Mouse (Mus musculus): ENCODE results near the gene Elmo3. TPM values are rescaled to one million over a fixed set of nuclear protein-coding genes. Genes with fewer than 3 reads are reported as not detected.

The Elmo3 gene
- polyA plus RNA-seq (2015; fragmentation: Nextera tagmentation; extraction: Ambion mirVana): 14.8 and 15.6 TPM in 2 replicates

DNA sequence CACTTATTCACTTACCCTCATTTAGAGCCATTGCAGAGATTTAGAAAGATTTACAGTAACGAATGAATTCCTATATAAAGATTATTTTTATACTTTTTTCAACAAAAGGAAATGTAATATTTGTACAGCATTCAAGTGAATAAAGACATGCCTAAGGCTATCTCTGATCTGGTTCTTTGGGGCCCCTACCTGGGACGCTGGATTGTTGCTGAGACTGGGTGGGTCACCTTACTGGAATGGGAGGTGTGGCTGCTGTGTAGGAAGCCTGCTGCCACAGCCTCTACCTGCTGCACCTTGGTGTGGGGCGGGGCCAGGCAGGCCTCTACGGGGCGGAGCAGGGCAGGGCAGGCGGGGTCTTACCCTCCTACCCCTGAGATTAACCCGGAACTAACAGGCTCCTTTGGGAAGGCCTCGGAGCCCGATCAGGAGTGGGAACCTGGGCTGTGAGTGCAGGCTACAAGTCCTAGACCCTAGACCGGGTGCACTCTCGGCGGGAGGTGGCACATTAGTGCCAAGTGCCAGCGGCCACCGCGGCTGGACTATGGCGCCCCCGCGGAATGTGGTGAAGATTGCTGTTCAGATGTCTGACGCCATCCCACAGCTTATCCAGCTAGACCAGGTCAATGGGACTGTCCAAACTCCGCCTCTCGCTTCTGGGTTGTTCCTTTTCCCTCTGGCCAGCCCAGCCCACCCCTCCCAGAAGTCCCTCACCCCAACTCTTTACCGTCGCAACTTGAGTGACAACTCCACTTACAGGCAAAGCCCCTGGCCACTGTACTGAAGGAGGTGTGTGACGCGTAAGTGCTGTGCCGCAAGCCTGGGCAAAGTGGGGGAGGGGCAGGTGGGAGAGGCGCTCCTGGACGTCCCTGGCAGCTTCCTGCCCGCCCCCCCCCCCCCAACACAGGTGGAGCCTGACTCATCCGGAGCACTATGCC lies at the start of gene Elmo3:
Gene Elmo3 (plus strand): TSS at position 391 of the 935 bp plus-strand sequence.
- WGBS: 6% methylated on average over 30 of the region's 30 CpGs
- Histone ChIP-seq H3K27ac (ENCODE audit: low read length) (peak within 1 kb of the TSS; percentile 92), H3K36me3 (ENCODE audit: control insufficient read depth, insufficient read depth, low read length) (peaks cover 36% of the 10 kb centered on the region), H3K4me2 (ENCODE audit: low read depth, low read length) (peak within 1 kb of the TSS; percentile 74), H3K4me1 (replicated peaks; ENCODE audit: control insufficient read depth, insufficient read depth, low read length) (peaks cover 23% of the 10 kb centered on the region), H3K4me3 (ENCODE audit: low read length) (peak within 1 kb of the TSS; percentile 52), H3K27me3 (ENCODE audit: control insufficient read depth, insufficient read depth, low read depth, low read length) (no peaks in the 10 kb centered on the region), H3K9ac (ENCODE audit: low read length) (peak within 1 kb of the TSS; percentile 69), H3K9me3 (ENCODE audit: control insufficient read depth, low read length) (no peaks in the 10 kb centered on the region)
- ATAC-seq (ENCODE audit: low read depth): peak; percentile 91

DNA sequence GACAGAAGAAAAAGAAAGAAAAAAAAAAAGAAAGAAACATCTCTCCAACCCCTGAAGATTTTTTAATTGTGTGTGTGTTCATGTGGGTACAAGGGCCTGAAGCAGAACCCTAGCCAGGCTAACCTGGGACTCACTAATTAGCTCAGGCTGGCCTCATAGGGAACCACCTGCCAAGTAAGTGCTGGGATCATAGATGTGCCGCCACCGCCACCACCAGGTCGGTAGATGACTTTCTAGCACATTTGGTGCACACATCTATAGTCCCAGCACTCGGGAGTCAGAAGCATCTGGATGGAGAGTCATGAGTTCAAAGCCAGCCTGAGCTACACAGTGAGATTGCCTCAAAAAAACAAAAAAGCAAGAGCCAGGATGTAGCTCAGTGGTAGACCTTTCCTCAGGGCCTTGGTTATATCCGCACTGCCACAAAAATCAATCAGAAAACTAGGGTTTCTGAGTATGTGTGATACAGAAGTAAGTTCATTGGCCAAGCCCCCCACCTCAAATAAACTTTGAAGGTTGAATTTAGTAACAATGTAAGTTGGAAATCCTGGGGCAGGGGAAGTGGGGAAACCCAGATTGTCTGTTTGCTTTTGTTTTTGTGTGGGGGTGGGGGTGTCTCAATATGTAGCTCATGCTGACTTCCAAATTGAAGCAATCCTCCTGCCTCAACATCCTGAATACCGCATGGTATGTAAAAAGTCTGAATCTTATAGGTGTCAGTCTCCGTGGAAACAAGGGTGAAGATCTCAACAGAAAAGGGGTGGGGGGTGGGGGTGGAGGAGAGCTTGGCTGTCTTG lies 47.9 kb upstream of the Elmo3 start:
- H3K27ac ChIP-seq (ENCODE audit: low read length): no peak overlapping the region
- no peak overlapping the region for H3K4me2 ChIP-seq (ENCODE audit: low read depth, low read length)
- H3K27me3 ChIP-seq (ENCODE audit: control insufficient read depth, insufficient read depth, low read depth, low read length): peaks cover 33% of the 10 kb centered on the region
- peaks cover 4% of the 10 kb centered on the region; the same call in 1 of the 2 replicates for H3K9me3 ChIP-seq (ENCODE audit: control insufficient read depth, low read length)
- peaks cover 9% of the 10 kb centered on the region for H3K36me3 ChIP-seq (ENCODE audit: control insufficient read depth, insufficient read depth, low read length)
- no peak overlapping the region for H3K4me3 ChIP-seq (ENCODE audit: low read length)
- peaks cover 32% of the 10 kb centered on the region for H3K4me1 ChIP-seq (replicated peaks; ENCODE audit: control insufficient read depth, insufficient read depth, low read length)
- no peak overlapping the region for H3K9ac ChIP-seq (ENCODE audit: low read length)
- 71% methylated on average over 7 of the region's 7 CpGs for WGBS
- ATAC-seq (ENCODE audit: low read depth): no peak

DNA sequence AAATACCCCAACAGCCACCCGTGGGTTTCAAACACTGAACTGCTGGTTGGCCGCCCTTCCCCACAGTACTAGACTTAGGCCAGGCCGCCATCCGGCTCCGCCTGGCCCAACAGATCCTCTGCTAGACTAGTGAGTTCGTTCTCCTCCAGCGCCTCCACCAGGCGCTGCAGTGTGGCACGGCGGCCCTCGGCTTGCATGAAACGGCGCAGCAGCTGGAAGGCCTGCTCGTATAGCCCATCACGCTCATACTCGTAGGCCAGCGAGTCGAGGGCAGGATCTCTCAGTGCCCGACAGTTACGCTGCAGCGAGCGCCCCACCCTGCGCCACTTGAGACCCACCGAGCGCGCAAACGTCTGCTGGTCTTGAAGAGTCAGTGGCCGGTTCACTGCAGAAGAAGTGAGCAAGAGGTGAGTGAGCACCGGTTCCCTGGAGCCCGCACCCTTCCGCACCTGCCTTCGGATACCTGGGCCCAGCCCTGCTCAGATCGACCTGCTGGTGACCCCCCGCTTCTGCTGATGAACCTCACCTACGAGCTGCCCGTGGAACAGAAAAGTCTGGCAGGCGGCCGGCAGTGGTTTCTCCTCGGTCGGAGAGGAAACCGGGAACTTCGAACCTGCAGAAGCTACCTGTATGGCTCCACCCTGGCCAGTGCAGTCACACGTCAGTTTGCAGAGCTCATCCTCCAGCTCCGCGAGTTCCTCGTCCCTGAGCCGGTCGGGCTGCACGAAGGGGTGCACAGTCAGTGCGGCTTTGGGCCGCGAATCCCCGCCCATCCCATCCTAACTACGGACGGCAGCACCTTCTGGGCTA lies 46.3 kb upstream of the Elmo3 start:
- Histone ChIP-seq H3K27ac (ENCODE audit: low read length) (no peak overlapping the region), H3K4me2 (ENCODE audit: low read depth, low read length) (peak overlapping the region; percentile 87), H3K9ac (ENCODE audit: low read length) (peak overlapping the region; percentile 43), H3K4me1 (replicated peaks; ENCODE audit: control insufficient read depth, insufficient read depth, low read length) (peaks cover 33% of the 10 kb centered on the region), H3K36me3 (ENCODE audit: control insufficient read depth, insufficient read depth, low read length) (no peaks in the 10 kb centered on the region), H3K27me3 (ENCODE audit: control insufficient read depth, insufficient read depth, low read depth, low read length) (peaks cover 33% of the 10 kb centered on the region), H3K9me3 (ENCODE audit: control insufficient read depth, low read length) (peaks cover 4% of the 10 kb centered on the region; the same call in 1 of the 2 replicates), H3K4me3 (ENCODE audit: low read length) (peak overlapping the region; percentile 49)
- no peak; the same call in 1 of the 2 replicates for ATAC-seq (ENCODE audit: low read depth)
- WGBS: 5% methylated on average over 55 of the region's 55 CpGs

DNA sequence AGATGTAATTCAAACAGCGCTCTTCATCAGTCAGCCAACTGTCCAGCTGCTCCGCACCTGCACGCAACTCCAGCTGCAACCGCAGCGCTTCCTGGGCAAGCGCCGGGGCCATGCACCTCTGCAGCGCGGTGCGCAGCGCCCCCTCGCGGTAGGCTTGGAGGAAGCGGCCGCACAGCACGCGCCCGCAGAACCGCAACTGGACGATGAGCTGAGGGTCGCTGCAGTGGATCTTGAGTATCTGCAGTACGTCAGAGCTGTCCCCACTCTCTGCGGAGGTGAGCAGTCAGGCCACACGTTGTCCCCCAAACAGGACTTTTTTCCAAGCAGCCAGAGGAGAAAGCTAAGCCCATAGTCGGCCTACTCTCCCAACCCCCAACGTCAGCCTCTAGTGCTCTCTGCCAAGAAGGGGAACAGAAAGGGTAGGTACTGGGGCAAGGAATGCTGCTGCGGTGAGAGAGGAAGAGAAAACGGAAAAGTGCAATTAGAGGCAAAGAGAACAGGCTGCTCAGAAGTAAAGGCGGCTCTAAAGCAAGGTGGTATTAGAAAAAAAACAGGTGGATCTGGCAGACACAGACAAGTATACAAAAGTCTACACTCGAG lies 45.6 kb upstream of the Elmo3 start:
- Histone ChIP-seq H3K36me3 (ENCODE audit: control insufficient read depth, insufficient read depth, low read length) (no peaks in the 10 kb centered on the region), H3K27me3 (ENCODE audit: control insufficient read depth, insufficient read depth, low read depth, low read length) (peaks cover 33% of the 10 kb centered on the region), H3K27ac (ENCODE audit: low read length) (no peak overlapping the region), H3K4me3 (ENCODE audit: low read length) (peak overlapping the region; percentile 49), H3K9ac (ENCODE audit: low read length) (peak overlapping the region; percentile 43), H3K9me3 (ENCODE audit: control insufficient read depth, low read length) (peaks cover 4% of the 10 kb centered on the region; the same call in 1 of the 2 replicates), H3K4me2 (ENCODE audit: low read depth, low read length) (peak overlapping the region; percentile 87), H3K4me1 (replicated peaks; ENCODE audit: control insufficient read depth, insufficient read depth, low read length) (peaks cover 33% of the 10 kb centered on the region)
- WGBS: 2% methylated on average over 30 of the region's 30 CpGs
- peak; percentile 39 for ATAC-seq (ENCODE audit: low read depth)

DNA sequence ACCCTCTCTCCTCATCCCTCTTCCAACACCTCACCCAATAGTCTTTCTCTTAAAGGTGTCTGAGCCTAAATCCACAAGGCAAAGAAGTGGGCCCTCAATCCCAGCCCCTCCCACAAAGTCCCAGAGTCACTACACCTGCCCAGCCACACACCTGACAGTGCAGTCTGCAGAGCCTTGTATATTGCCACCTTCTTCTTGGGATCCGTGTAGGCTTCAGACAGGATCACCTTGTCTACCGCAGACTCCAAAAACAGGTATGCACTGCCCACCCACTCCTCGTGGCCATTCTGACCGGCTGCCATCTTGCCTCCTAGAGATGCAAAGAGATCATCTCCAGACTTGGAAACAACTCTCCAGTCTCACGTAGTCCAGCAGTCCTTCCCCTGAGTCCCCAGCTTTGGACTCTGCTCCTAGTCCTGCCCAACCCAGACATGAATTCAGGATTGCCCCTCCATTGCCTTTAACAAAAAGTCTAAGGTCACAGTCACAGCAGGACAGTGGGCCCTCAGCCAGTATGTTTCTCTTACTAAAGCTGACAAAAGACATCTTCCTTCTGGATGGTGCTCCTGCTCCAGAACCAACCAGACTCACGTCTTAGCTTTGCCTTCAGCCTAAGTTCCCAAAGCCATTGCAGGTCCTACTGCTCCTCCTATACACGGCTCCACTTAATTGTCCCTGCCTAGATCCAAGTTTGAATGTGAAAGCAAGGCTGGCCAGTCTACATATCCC lies 44.9 kb upstream of the Elmo3 start:
- peaks cover 33% of the 10 kb centered on the region for H3K27me3 ChIP-seq (ENCODE audit: control insufficient read depth, insufficient read depth, low read depth, low read length)
- 57% methylated on average over 7 of the region's 7 CpGs for WGBS
- peak overlapping the region; percentile 10; the same call in 1 of the 2 replicates for H3K27ac ChIP-seq (ENCODE audit: low read length)
- peaks cover 4% of the 10 kb centered on the region; the same call in 1 of the 2 replicates for H3K9me3 ChIP-seq (ENCODE audit: control insufficient read depth, low read length)
- no peak overlapping the region for H3K9ac ChIP-seq (ENCODE audit: low read length)
- no peak for ATAC-seq (ENCODE audit: low read depth)
- H3K4me1 ChIP-seq (replicated peaks; ENCODE audit: control insufficient read depth, insufficient read depth, low read length): peaks cover 33% of the 10 kb centered on the region
- no peaks in the 10 kb centered on the region for H3K36me3 ChIP-seq (ENCODE audit: control insufficient read depth, insufficient read depth, low read length)
- H3K4me2 ChIP-seq (ENCODE audit: low read depth, low read length): no peak overlapping the region
- H3K4me3 ChIP-seq (ENCODE audit: low read length): no peak overlapping the region

DNA sequence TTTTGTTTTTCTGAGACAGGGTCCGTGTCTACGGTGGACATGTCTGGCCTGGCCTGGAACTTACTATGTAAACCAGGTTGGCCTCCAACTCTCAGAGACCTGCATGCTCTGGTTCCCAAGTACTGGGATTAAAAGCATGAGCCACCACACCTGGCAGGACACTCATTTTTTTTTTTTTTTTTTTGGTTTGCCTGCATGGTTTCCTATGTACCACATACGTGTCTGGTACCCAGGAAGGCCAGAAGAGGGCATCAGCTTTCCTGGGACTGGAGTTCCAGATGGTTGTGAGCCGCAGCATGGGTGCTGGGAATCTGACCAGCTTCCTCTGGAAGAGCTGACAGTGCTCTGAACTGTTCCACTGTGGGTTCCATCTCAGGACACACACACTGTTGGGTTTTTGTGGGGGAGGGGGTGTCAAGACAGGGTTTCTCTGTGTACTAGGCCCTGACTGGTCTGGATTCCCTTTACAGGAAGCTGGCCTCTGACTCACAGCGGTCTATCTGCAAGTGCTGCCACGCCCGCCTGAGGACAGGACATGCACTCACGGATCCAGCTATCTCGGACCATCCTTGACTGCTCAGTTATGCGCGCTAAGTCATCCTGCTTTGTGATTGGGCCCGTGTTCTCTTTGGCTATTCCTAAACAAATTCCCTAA lies 43.9 kb upstream of the Elmo3 start:
- no peak for ATAC-seq (ENCODE audit: low read depth)
- no peak overlapping the region for H3K27ac ChIP-seq (ENCODE audit: low read length)
- 85% methylated on average over 12 of the region's 12 CpGs for WGBS
- H3K27me3 ChIP-seq (ENCODE audit: control insufficient read depth, insufficient read depth, low read depth, low read length): peaks cover 33% of the 10 kb centered on the region
- H3K9me3 ChIP-seq (ENCODE audit: control insufficient read depth, low read length): peaks cover 4% of the 10 kb centered on the region; the same call in 1 of the 2 replicates
- H3K4me2 ChIP-seq (ENCODE audit: low read depth, low read length): no peak overlapping the region
- no peaks in the 10 kb centered on the region for H3K36me3 ChIP-seq (ENCODE audit: control insufficient read depth, insufficient read depth, low read length)
- H3K4me1 ChIP-seq (replicated peaks; ENCODE audit: control insufficient read depth, insufficient read depth, low read length): peaks cover 33% of the 10 kb centered on the region
- no peak overlapping the region for H3K4me3 ChIP-seq (ENCODE audit: low read length)
- no peak overlapping the region for H3K9ac ChIP-seq (ENCODE audit: low read length)

DNA sequence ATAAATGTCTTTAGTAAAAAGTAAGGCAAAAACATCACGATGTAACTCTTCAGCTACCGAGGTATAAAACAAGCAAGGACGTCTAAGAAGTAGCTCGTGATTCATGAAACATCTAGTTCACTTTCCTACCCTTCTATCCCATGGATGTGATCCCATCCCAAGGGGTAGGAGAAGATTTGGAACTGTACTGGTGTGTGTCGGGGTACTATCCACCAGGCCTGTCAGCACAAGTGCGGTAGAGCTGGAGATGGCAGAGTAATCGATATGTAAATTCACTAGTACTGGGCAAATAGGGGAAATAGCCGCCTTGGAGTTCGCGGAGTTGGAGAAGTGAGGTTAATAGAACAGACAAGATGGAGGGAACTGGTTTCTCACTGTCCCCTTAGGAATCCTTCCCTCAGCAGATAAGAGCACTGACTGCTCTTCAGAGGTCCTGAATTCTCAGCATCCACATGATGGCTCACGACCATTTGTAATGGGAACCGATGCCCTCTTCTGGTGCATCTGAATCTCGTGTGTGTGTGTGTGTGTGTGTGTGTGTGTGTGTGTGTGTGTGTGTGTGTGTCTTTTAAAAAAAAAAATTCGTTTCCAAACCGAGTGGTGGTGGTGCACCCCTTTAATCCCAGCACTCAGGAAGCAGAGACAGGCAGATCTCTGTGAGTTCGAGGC lies 42.0 kb upstream of the Elmo3 start:
- no peak overlapping the region for H3K27ac ChIP-seq (ENCODE audit: low read length)
- no peak overlapping the region for H3K9ac ChIP-seq (ENCODE audit: low read length)
- WGBS: 39% methylated on average over 16 of the region's 16 CpGs
- no peak for ATAC-seq (ENCODE audit: low read depth)
- H3K4me2 ChIP-seq (ENCODE audit: low read depth, low read length): peak overlapping the region; percentile 97
- H3K4me3 ChIP-seq (ENCODE audit: low read length): peak overlapping the region; percentile 83
- peaks cover 38% of the 10 kb centered on the region for H3K4me1 ChIP-seq (replicated peaks; ENCODE audit: control insufficient read depth, insufficient read depth, low read length)
- H3K9me3 ChIP-seq (ENCODE audit: control insufficient read depth, low read length): peaks cover 4% of the 10 kb centered on the region; the same call in 1 of the 2 replicates
- H3K36me3 ChIP-seq (ENCODE audit: control insufficient read depth, insufficient read depth, low read length): no peaks in the 10 kb centered on the region
- H3K27me3 ChIP-seq (ENCODE audit: control insufficient read depth, insufficient read depth, low read depth, low read length): peaks cover 43% of the 10 kb centered on the region
